Mouse (Mus musculus): ENCODE results near the gene Arntl. TPM values are rescaled to one million over a fixed set of nuclear protein-coding genes. Genes with fewer than 3 reads are reported as not detected.

The Arntl gene
- polyA plus RNA-seq, 1 experiment from 2014 or later, result 13.4 TPM

DNA sequence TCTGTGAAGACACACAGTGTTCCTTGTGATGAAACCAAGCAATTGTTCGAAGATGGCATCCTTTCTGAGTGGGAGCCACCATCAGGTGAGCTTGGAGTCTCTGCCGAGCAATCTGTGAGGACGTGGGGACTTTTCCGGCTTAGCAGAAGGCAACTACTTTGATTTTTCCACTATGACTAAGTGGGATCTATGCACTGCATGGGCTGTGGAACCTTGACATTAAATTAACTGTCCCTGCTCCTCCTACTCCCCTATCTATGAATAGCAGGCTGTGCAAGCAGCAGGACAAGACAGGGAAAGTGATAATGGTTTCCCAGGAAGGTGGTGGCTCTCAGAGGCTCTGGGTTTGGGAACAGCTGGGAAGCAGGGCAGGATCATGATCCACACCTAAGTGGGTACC is 31.8 kb upstream of the Arntl start:
- no peak overlapping the region for H3K9ac ChIP-seq (replicated peaks; ENCODE audit: low read depth)
- no peaks in the 10 kb centered on the region for H3K36me3 ChIP-seq (ENCODE audit: insufficient read depth, low read length)
- H3K27me3 ChIP-seq (replicated peaks; ENCODE audit: insufficient read depth, low read length), result no peaks in the 10 kb centered on the region
- H3K4me2 ChIP-seq (replicated peaks; ENCODE audit: low read depth, low read length), result no peak overlapping the region
- no peak for ATAC-seq
- TF ChIP-seq EP300 (IDR thresholded peaks at IDR 0.05) (no peak), CTCF (IDR thresholded peaks at IDR 0.05) (no peak)
- DNase-seq (ENCODE audit: low spot score), result no peak
- H3K9me3 ChIP-seq (ENCODE audit: low read length), result no peaks in the 10 kb centered on the region
- H3K4me1 ChIP-seq (ENCODE audit: insufficient read depth, low read depth, low read length), result no peaks in the 10 kb centered on the region
- no peak overlapping the region for H3K27ac ChIP-seq (ENCODE audit: low read length)
- no peak overlapping the region for H3K4me3 ChIP-seq (ENCODE audit: low read depth, low read length)
- WGBS, result 82% methylated on average over 4 of the region's 4 CpGs

- Histone ChIP-seq H3K9me3 (ENCODE audit: low read length) (no peaks in the 10 kb centered on the region), H3K4me1 (ENCODE audit: insufficient read depth, low read depth, low read length) (no peaks in the 10 kb centered on the region), H3K4me2 (replicated peaks; ENCODE audit: low read depth, low read length) (no peak overlapping the region), H3K27ac (ENCODE audit: low read length) (no peak overlapping the region), H3K27me3 (replicated peaks; ENCODE audit: insufficient read depth, low read length) (no peaks in the 10 kb centered on the region), H3K9ac (replicated peaks; ENCODE audit: low read depth) (no peak overlapping the region), H3K36me3 (ENCODE audit: insufficient read depth, low read length) (no peaks in the 10 kb centered on the region), H3K4me3 (ENCODE audit: low read depth, low read length) (no peak overlapping the region)
- no peak for DNase-seq (ENCODE audit: low spot score)
- TF ChIP-seq EP300 (IDR thresholded peaks at IDR 0.05) (no peak), CTCF (IDR thresholded peaks at IDR 0.05) (no peak)
- 73% methylated on average over 6 of the region's 6 CpGs for WGBS
- no peak for ATAC-seq
Measured at GRCm38 (mm10) chr7:113178073-113178472, 29.2 kb upstream of the Arntl start.

DNA sequence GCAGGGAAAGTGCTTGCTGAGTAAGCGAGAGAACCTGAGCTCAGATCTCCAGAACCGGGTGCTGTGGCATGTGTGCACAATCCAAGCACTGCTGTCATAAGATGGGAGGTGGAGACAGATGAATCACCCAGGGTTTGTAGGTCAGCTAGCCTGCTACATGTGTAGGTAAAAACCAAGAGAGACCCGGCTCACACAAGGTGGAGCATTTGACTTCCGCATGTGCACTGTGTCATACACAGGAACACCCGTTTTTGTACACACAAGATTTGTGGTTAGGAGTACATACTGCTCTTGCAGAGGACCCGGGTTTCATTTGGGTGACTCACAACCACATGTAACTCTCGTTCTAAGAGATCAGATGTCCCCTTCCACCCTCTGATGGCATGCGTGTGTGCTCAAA is 23.5 kb upstream of the Arntl start:
- 77% methylated on average over 8 of the region's 8 CpGs for WGBS
- no peaks in the 10 kb centered on the region for H3K9me3 ChIP-seq (ENCODE audit: low read length)
- H3K36me3 ChIP-seq (ENCODE audit: insufficient read depth, low read length), result no peaks in the 10 kb centered on the region
- DNase-seq (ENCODE audit: low spot score) (no peak), ATAC-seq (no peak)
- H3K4me2 ChIP-seq (replicated peaks; ENCODE audit: low read depth, low read length), result no peak overlapping the region
- no peak overlapping the region for H3K27ac ChIP-seq (ENCODE audit: low read length)
- TF ChIP-seq EP300 (IDR thresholded peaks at IDR 0.05) (no peak), CTCF (IDR thresholded peaks at IDR 0.05) (no peak)
- no peak overlapping the region for H3K9ac ChIP-seq (replicated peaks; ENCODE audit: low read depth)
- H3K4me1 ChIP-seq (ENCODE audit: insufficient read depth, low read depth, low read length), result no peaks in the 10 kb centered on the region
- H3K27me3 ChIP-seq (replicated peaks; ENCODE audit: insufficient read depth, low read length), result no peaks in the 10 kb centered on the region
- no peak overlapping the region for H3K4me3 ChIP-seq (ENCODE audit: low read depth, low read length)

DNA sequence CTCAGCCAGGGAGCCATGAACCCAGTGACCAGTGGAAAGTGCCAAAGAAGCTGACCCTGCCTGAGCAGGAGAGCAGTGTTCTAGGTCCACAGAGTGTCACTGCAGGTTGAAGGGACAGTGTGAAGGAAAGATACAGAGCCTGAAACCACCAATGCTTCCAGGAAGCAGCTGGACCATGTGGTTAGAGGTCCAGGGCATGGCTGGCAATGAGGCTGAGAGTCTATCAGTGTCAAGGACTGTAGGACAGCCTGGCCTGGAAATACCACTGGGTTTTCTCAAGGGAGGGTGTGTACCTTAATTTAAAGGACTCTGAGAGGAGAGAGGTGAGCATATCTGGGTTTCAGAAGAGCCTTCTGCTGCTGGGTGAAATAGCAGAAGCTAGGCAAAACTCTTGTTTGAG is 22.2 kb upstream of the Arntl start:
- Histone ChIP-seq H3K4me1 (ENCODE audit: insufficient read depth, low read depth, low read length) (no peaks in the 10 kb centered on the region), H3K4me2 (replicated peaks; ENCODE audit: low read depth, low read length) (no peak overlapping the region), H3K27me3 (replicated peaks; ENCODE audit: insufficient read depth, low read length) (no peaks in the 10 kb centered on the region), H3K36me3 (ENCODE audit: insufficient read depth, low read length) (no peaks in the 10 kb centered on the region), H3K9ac (replicated peaks; ENCODE audit: low read depth) (no peak overlapping the region), H3K4me3 (ENCODE audit: low read depth, low read length) (no peak overlapping the region), H3K9me3 (ENCODE audit: low read length) (no peaks in the 10 kb centered on the region), H3K27ac (ENCODE audit: low read length) (no peak overlapping the region)
- DNase-seq (ENCODE audit: low spot score) (no peak), ATAC-seq (no peak)
- TF ChIP-seq EP300 (IDR thresholded peaks at IDR 0.05) (no peak), CTCF (IDR thresholded peaks at IDR 0.05) (no peak)

DNA sequence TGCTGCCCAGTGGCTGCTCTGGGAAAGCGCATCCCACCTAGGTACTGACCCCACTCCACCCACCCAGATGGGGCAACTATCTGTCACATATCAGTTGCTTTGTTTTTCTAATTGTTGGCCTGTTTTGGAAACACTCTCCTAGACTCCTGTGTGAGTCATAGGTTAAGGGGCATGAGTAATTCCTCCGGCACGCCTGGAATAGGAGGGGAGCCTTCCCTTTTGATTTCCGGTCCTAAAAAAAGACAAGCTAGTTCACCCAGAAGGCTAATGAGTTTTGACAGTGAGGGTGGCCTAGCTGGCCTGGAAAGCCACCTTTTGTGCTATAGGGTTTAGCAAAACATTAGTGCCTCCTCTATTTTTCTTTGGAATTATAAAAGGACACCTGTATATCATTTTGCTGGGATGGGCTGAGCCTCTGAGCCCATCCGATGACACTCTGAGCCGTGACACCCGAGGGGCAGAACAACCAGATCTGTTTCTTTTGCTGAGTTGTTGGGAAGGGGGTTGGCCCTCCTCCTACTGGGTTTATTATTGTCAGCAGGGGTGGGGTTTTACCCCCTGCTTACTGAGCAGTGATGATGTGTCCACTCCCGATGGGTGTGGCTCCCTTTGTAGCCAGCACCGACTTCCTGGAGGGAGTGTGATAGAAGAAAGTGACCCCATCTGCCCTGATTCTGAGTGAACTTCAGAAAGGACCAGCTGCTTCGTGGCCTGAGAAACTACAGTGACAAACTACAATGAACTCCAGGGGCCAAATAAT is 21.0 kb upstream of the Arntl start:
- Histone ChIP-seq H3K4me3 (ENCODE audit: low read depth, low read length) (no peak overlapping the region), H3K4me1 (ENCODE audit: insufficient read depth, low read depth, low read length) (no peaks in the 10 kb centered on the region), H3K4me2 (replicated peaks; ENCODE audit: low read depth, low read length) (no peak overlapping the region), H3K27ac (ENCODE audit: low read length) (no peak overlapping the region), H3K9ac (replicated peaks; ENCODE audit: low read depth) (no peak overlapping the region), H3K36me3 (ENCODE audit: insufficient read depth, low read length) (no peaks in the 10 kb centered on the region), H3K27me3 (replicated peaks; ENCODE audit: insufficient read depth, low read length) (no peaks in the 10 kb centered on the region), H3K9me3 (ENCODE audit: low read length) (no peaks in the 10 kb centered on the region)
- WGBS, result 48% methylated on average over 10 of the region's 10 CpGs
- TF ChIP-seq CTCF (IDR thresholded peaks at IDR 0.05) (no peak), EP300 (IDR thresholded peaks at IDR 0.05) (peak; percentile 70)
- DNase-seq (ENCODE audit: low spot score) (peak; percentile 41), ATAC-seq (peak; percentile 71)

DNA sequence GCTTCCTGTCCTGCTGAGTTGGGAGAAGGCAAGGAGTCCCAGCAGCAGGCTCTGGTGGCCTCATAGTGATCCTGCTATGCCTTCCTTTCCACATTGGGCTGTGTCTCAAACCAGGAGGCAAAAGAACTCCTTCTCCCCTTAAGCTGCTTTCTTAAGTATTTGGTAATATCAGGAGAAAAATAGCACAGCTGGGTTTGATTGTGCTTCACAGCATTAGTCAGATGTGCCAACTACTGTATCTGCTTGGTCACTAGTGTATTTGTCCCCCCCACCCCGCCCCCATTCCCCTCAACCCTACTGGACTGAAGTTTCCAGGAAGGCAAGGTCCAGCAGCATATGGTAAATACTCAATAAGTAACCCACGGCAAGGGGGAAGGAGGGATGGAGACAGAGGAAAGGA is 19.2 kb upstream of the Arntl start:
- H3K9ac ChIP-seq (replicated peaks; ENCODE audit: low read depth), result no peak overlapping the region
- H3K9me3 ChIP-seq (ENCODE audit: low read length), result no peaks in the 10 kb centered on the region
- no peak overlapping the region for H3K4me3 ChIP-seq (ENCODE audit: low read depth, low read length)
- DNase-seq (ENCODE audit: low spot score), result no peak
- H3K4me2 ChIP-seq (replicated peaks; ENCODE audit: low read depth, low read length), result no peak overlapping the region
- no peaks in the 10 kb centered on the region for H3K27me3 ChIP-seq (replicated peaks; ENCODE audit: insufficient read depth, low read length)
- no peaks in the 10 kb centered on the region for H3K4me1 ChIP-seq (ENCODE audit: insufficient read depth, low read depth, low read length)
- TF ChIP-seq CTCF (IDR thresholded peaks at IDR 0.05), result no peak
- no peak for TF ChIP-seq EP300 (IDR thresholded peaks at IDR 0.05)
- no peaks in the 10 kb centered on the region for H3K36me3 ChIP-seq (ENCODE audit: insufficient read depth, low read length)
- ATAC-seq, result no peak
- H3K27ac ChIP-seq (ENCODE audit: low read length), result no peak overlapping the region
- 35% methylated on average over 2 of the region's 2 CpGs for WGBS

GRCm38 (mm10) chr7:113188566-113188965 is 18.7 kb upstream of the Arntl start:
- ATAC-seq, result no peak
- no peak overlapping the region for H3K27ac ChIP-seq (ENCODE audit: low read length)

More at GRCm38 (mm10) chr7:113188566-113188965, 18.7 kb upstream of the Arntl start:
- no peak overlapping the region for H3K9ac ChIP-seq (replicated peaks; ENCODE audit: low read depth)
- no peaks in the 10 kb centered on the region for H3K4me1 ChIP-seq (ENCODE audit: insufficient read depth, low read depth, low read length)
- no peak for TF ChIP-seq CTCF (IDR thresholded peaks at IDR 0.05)
- no peak for TF ChIP-seq EP300 (IDR thresholded peaks at IDR 0.05)
- H3K9me3 ChIP-seq (ENCODE audit: low read length), result no peaks in the 10 kb centered on the region
- no peak overlapping the region for H3K4me3 ChIP-seq (ENCODE audit: low read depth, low read length)
- H3K27me3 ChIP-seq (replicated peaks; ENCODE audit: insufficient read depth, low read length), result no peaks in the 10 kb centered on the region
- 54% methylated on average over 9 of the region's 9 CpGs for WGBS
- no peak overlapping the region for H3K4me2 ChIP-seq (replicated peaks; ENCODE audit: low read depth, low read length)
- H3K36me3 ChIP-seq (ENCODE audit: insufficient read depth, low read length), result no peaks in the 10 kb centered on the region
- DNase-seq (ENCODE audit: low spot score), result no peak
